Mouse (Mus musculus) spleen, adult 18-20 months (tissue): ENCODE results near the gene Sh3tc1.
A peak's percentile ranks its signal among the peaks of the same experiment; 100 is the strongest.

Experiments used
- DNase-seq, 2 experiments: peaks; one replicate each; pipeline ENCODE4 v3.0.0; 2022; ENCODE audit warnings: mixed read lengths in 2 of 2

Gene Sh3tc1

DNA sequence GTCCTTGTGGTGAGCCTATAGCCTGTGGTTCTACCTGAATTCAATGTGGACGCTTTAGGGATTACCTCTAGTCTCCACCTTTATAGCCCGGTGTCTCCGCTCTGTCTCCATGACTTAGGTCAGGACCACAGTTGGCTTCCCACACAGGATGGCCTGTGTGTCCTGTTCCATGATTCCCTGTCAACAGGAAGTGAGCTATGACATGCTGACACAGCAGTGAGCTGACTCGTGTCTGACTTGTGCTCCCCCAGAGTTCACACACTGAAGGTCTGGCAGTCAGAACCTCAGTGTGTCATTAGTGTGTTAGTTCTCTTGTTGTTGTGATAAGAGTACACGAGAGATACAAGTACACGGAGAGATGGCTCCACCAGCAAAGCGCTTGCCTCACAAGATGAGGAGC lies 11.2 kb upstream of the Sh3tc1 start:
- DNase-seq: no peak

GRCm38 (mm10) chr5:35750026-35750425 lies 10.2 kb upstream of the Sh3tc1 start:
- no peak for DNase-seq

DNA sequence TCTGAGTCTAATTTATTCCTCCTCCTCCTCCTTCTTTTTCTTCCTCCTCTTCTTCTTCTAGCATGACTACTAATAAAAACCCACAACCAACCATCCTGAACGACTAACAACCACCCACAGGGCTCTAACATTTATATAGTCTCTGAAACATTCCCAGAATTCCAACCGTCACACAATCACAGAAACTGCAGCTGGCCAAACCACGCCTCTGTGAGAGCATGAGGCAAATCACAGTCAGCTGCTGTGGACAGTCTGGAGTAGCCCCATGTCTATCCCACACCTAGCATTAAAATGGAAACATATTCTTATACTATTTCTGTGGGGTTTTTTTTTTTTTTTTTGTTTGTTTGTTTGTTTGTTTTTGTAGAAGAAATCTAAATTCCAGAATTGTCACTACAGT lies 9.6 kb upstream of the Sh3tc1 start:
- no peak for DNase-seq

DNA sequence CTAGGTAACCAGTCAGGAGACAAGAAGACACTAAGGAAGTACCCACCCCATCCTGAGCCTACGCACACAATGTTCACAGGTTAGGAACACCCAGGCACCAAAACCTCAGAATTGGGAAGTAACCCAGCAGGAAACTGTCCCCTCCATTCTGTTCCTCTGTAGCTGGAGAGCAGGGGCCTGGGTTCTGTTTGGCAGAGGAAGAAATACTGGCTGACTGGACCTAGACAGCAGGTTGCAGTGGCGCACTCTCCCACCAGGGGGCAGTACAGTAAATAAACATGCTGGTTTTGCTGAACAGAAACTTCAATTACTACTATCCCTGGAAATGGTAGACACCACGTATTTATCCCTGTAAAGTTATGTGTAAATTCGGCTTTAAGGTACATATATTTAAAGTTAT lies 7.1 kb upstream of the Sh3tc1 start:
- peak; percentile 41 to 77 for DNase-seq

GRCm38 (mm10) chr5:35745406-35745805 lies 5.6 kb upstream of the Sh3tc1 start:
- DNase-seq: no peak

DNA sequence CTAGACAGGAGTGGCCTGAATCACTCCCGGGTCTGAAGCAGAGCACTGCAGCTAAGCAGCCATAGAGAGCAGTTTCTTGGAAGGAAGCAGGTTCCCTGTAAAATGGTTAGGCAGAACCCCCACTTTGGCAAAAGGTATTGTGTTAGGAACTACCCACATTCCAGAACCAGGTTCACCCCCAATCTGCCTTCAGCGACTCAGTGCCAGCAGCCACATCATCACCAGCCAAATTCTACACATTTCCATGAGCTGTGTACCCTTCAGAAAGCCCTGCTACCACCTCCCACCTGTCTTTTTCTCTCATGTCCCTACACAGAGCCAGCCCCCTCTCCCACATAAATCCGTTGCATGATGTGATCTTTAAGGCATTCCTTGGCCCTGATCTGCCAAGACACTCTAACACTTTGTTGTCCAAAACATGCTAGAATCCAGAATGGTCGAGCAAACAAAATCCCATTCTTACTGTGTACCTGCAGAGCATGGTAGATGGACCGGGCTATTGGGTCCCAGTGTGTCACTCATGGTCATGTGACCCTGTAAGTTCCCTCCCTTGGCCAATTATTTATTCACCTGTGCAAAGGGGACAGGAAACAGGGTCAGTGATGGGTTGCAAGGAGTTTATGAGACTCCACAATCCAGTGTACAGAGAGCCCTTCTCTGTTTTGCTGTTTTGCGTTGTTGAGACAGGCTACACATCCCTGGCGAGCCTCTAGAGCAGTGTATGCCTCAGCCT lies 4.4 kb upstream of the Sh3tc1 start:
- DNase-seq: no peak

DNA sequence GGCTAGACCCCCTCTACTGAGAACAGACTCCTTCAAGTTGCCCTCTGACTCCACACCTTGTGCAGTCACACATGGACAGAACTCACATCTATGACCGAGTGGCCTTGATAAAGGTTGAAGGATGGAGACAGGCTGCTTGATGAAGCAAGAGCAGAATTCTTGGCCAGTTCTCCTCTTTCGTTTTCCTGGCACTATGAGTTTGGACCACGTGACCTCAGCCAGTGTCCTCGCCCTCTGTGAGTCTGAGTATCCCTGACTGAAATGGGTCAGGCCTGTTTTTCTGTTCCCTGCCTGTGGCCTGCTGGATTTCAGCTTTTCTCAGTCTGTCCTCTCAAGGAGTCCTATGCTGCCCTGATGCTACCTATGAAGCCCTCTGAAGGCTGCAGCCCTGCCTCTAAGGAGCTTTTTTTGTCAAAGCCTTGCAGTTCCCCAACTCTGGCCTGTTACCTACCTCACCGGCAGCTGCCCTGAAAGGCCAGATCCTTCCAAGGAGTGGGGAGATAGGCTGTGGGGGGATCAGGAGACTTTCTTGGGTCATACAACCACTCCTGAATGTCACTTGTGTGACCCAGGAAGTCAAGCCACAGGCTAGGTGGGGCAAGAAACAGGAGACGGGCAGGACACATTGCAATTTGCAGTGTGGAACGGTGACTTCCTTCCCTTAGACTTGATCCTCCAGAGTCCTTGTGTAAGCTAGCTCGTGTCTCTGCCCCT lies 3.6 kb upstream of the Sh3tc1 start:
- DNase-seq: no peak

DNA sequence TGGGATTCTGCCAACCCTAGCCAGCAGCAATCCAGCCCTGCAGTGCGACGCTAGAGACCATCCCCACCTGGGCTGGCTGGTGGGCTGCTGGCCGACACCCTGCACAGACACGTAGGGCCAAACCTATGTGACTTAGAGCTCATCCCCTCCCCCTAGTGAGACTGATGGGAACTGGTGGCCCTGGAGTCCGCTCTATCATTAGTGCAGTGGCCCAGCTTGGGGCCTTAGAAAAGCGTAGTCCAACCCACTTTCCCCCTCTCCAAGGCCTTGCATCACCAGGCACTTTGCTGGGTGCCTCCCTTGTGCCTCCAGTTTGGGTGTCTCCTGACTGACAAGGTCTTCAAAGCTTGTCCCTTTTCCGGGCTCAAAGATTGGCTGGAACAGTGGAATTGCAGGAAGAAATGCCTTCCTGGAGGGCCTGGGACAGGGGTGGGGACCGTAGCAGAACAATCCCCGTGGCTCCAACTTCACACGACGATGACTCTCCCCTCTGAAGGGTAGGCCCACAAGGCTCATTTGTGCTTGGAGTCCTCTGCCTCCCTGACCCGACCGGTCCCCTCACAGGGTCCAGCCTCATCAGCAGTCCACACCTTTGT lies 1.5 kb upstream of the Sh3tc1 start:
- DNase-seq: no peak

- DNase-seq: no peak
These were observed 929 bp upstream of the Sh3tc1 start for GRCm38 (mm10) chr5:35740716-35741115.

- no peak for DNase-seq
These were observed 782 bp downstream of the Sh3tc1 start for GRCm38 (mm10) chr5:35739005-35739404.

- no peak for DNase-seq
These were observed 2.4 kb downstream of the Sh3tc1 start for GRCm38 (mm10) chr5:35737231-35737901.

DNA sequence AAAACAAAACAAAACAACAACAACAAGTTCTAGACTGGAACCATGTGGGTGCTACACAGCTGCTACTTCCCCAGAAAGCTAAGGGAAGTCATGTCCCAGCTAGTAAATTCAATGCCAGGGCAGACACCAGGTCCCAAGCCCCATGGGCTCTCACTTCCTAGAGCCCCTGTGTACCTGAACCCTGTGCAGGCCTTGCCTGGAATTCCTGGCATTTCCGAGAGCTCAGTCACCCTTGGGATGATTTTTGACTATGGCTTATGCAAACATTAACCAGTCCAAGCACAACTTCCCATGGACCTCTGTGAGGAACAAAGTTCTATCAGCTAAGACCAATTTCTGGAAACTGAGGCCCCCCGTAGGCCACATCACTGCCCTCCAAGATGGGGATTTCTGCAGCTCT lies 6.3 kb downstream of the Sh3tc1 start:
- DNase-seq: no peak

GRCm38 (mm10) chr5:35731006-35731405 lies 8.8 kb downstream of the Sh3tc1 start:
- DNase-seq: no peak

- DNase-seq: no peak
These were observed 9.2 kb downstream of the Sh3tc1 start for GRCm38 (mm10) chr5:35730552-35730951.

DNA sequence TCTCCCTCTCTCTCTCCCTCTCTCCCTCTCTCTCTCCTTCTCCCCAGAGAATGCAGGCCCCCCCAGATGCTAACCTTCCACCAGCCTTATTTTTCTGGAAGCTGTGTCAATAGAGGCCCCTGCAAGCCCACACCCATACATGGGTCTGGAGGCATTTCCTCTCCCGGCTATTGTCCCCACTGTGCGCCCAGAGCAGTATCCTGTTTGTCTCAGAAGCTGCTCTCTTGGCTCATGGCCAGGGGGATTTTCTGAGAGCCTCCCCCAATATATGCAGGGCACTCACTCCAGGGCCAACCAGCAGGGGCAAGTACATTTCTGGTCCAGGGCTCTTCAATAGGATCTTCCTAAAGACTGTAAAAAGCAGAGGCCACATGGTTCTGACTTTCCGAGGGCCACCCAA lies 9.9 kb downstream of the Sh3tc1 start:
- peak; percentile 24 to 26 for DNase-seq

DNA sequence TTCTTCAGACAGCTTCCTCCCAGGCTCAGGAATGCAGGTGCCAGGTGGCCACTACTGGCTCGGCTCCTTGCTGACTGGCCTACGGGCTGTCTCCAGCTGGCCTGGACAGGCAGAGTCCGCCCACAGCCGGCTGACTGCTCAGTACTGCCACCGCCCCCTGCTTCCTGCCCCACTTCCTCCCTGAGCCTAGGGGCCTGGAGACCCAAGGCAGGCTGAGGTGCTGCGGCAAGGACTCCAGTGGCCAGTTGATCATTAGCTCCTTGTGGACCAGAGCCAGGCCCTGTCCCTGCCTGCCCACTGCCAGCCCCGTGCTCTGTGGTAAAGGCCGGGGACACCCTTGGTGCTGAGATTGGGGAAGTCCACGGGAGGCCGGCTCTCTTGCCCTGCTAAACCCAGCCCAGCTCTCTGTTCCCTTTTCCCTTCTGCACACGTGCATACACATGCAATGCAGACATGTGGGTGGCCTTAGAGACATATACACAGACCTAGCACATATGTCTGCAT lies 10.8 kb downstream of the Sh3tc1 start:
- peak; percentile 67 to 76 for DNase-seq

GRCm38 (mm10) chr5:35728344-35728956 lies 11.3 kb downstream of the Sh3tc1 start:
- peak in 1 of 2 experiments; percentile 14 for DNase-seq

- no peak for DNase-seq
These were observed 12.3 kb downstream of the Sh3tc1 start for GRCm38 (mm10) chr5:35727447-35727846.

DNA sequence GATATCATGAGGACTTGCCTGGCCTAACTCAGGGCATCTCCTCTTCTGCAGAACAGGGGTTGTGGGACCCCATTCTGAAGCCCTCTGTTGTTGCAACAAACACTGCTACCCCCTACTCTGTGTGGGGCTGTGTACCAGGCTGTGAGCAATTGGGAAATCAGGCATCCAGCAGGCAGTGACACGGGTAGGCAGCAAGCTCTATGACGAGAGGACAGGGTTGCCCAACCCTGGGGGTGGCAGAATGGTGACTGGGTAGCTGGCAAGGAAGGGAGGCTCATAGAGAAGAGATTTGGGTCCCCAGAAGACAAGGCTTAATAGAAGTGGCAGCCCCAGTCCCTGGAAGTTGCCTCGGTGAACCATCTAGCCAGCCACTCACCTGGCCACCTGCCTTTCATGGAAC lies 13.9 kb downstream of the Sh3tc1 start:
- no peak for DNase-seq

DNA sequence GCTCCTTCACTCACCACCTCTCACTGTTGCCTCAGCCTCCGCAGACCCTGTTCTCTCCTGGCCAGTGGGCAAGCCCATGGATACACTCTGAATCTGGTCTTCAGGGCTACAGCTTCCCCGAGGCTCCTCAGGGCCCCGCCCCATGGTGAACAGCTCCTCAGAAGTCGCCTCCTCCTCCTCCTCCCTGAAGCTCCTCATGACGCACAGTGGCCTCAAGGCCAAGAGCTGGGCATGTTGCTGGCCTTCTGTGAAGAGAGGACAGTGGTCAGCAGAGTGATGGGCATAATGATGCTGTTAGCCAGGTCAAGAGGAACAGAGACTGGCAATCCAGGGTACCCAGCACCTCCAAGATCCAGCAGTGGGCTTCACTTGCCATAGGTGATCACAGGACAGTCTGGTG lies 15.9 kb downstream of the Sh3tc1 start:
- DNase-seq: no peak

- no peak for DNase-seq
These were observed 17.1 kb downstream of the Sh3tc1 start for GRCm38 (mm10) chr5:35722654-35723053.

GRCm38 (mm10) chr5:35721933-35722332 lies 17.9 kb downstream of the Sh3tc1 start:
- DNase-seq: no peak

GRCm38 (mm10) chr5:35719880-35720279 lies 19.9 kb downstream of the Sh3tc1 start:
- no peak for DNase-seq
